Mouse (Mus musculus) lung, postnatal 0 days (tissue): ENCODE results near the gene Agr2. TPM values are rescaled to one million over a fixed set of nuclear protein-coding genes. Genes with fewer than 3 reads are reported as not detected.

Experiments
- ATAC-seq: fragments of 200-750 bp; cut with Nextera tagmentation; 2 replicates; pipeline ENCODE4 v1.8.0; 2017; ENCODE audit warnings: moderate library complexity
- DNase-seq: peaks from one replicate; pipeline ENCODE4 v3.0.0-alpha.2; 2016; ENCODE audit warnings: low spot score
- H3K27ac ChIP-seq: fragments of 300-500 bp; sonication (generic); 2 replicates; pipeline ENCODE4 v1.5.1; 2014; ENCODE audit warnings: antibody characterized with exemption, mild to moderate bottlenecking, low read length, mixed read lengths
- H3K27me3 ChIP-seq: fragments of 300-500 bp; sonication (generic); replicated peaks from 2 replicates; pipeline ENCODE4 v1.6.1; 2014; ENCODE audit warnings: low read length, mixed read lengths; ENCODE audit not compliant: insufficient read depth
- H3K36me3 ChIP-seq: fragments of 300-500 bp; sonication (generic); 2 replicates; pipeline ENCODE4 v1.6.1; 2014; ENCODE audit warnings: low read length, mixed read lengths; ENCODE audit not compliant: insufficient read depth
- H3K4me1 ChIP-seq: fragments of 300-500 bp; sonication (generic); 2 replicates; pipeline ENCODE4 v1.6.1; 2014; ENCODE audit warnings: antibody characterized with exemption, low read depth, low read length, mixed read lengths; ENCODE audit not compliant: insufficient read depth
- H3K4me2 ChIP-seq: fragments of 300-500 bp; sonication (generic); replicated peaks from 2 replicates; pipeline ENCODE4 v1.6.1; 2014; ENCODE audit warnings: low read depth, mild to moderate bottlenecking, low read length, moderate library complexity, mixed read lengths
- H3K4me3 ChIP-seq: fragments of 300-500 bp; sonication (generic); 2 replicates; pipeline ENCODE4 v1.5.1; 2014; ENCODE audit warnings: low read depth, low read length
- H3K9ac ChIP-seq: fragments of 300-500 bp; sonication (generic); replicated peaks from 2 replicates; pipeline ENCODE4 v1.6.1; 2014; ENCODE audit warnings: low read depth, mild to moderate bottlenecking
- H3K9me3 ChIP-seq: fragments of 300-500 bp; sonication (generic); 2 replicates; pipeline ENCODE4 v1.6.1; 2016; ENCODE audit warnings: low read length, mixed read lengths
- CTCF ChIP-seq: IDR thresholded peaks from 2 replicates; pipeline ENCODE4 v1.5.1; 2016; ENCODE audit warnings: antibody characterized with exemption, mild to moderate bottlenecking
- EP300 ChIP-seq: IDR thresholded peaks from 2 replicates; pipeline ENCODE4 v1.6.1; 2016; ENCODE audit warnings: antibody characterized with exemption, mild to moderate bottlenecking, control low read depth
- WGBS: fragments of 180-500 bp; shearing (Covaris S2); extraction: QIAGEN DNeasy Blood & Tissue Kit; methylation state at CpG from one replicate; pipeline ENCODE4 v1.1.7; 2014; 5-methylcytosine and 5-hydroxymethylcytosine counted together
- polyA plus RNA-seq: library from polyadenylated mRNA; unstranded; fragments of >200 nt; fragmentation: Nextera tagmentation; extraction: Ambion mirVana; gene quantifications from 2 replicates; pipeline ENCODE4 v1.2.1, GENCODE M21; 2015

Agr2 gene
- polyA plus RNA-seq, 1 experiment from 2014 or later = 5.8 TPM

- H3K4me2 ChIP-seq = no peak overlapping the region
- H3K9me3 ChIP-seq = no peaks in the 10 kb centered on the region
- no peak overlapping the region for H3K27ac ChIP-seq
- 78% methylated on average over 2 of the region's 2 CpGs for WGBS
- no peak overlapping the region for H3K9ac ChIP-seq
- ATAC-seq = no peak
- no peak overlapping the region for H3K4me3 ChIP-seq
- DNase-seq = no peak
- no peaks in the 10 kb centered on the region for H3K27me3 ChIP-seq
- TF ChIP-seq EP300 (no peak), CTCF (peak; percentile 25)
- H3K4me1 ChIP-seq = no peaks in the 10 kb centered on the region
- no peaks in the 10 kb centered on the region for H3K36me3 ChIP-seq
Observed at GRCm38 (mm10) chr12:36017791-36018190, 25.1 kb downstream of the Agr2 start.

- DNase-seq = no peak
- no peak for ATAC-seq
Observed at GRCm38 (mm10) chr12:36019572-36019971, 26.9 kb downstream of the Agr2 start.

GRCm38 (mm10) chr12:36020081-36020480, 27.4 kb downstream of the Agr2 start:
- ATAC-seq (no peak), DNase-seq (no peak)
- Histone ChIP-seq H3K4me3 (no peak overlapping the region), H3K4me2 (no peak overlapping the region), H3K27me3 (no peaks in the 10 kb centered on the region), H3K27ac (no peak overlapping the region), H3K9me3 (no peaks in the 10 kb centered on the region), H3K9ac (no peak overlapping the region), H3K36me3 (no peaks in the 10 kb centered on the region), H3K4me1 (no peaks in the 10 kb centered on the region)
- TF ChIP-seq CTCF = no peak
- TF ChIP-seq EP300 = no peak
- WGBS = 83% methylated on average over 3 of the region's 3 CpGs

More at GRCm38 (mm10) chr12:36019572-36019971, 26.9 kb downstream of the Agr2 start:
- H3K4me2 ChIP-seq = no peak overlapping the region
- no peak overlapping the region for H3K27ac ChIP-seq
- H3K36me3 ChIP-seq = no peaks in the 10 kb centered on the region
- 86% methylated on average over 4 of the region's 4 CpGs for WGBS
- TF ChIP-seq EP300 = no peak
- no peak for TF ChIP-seq CTCF
- no peaks in the 10 kb centered on the region for H3K9me3 ChIP-seq
- H3K4me1 ChIP-seq = no peaks in the 10 kb centered on the region
- H3K4me3 ChIP-seq = no peak overlapping the region
- no peaks in the 10 kb centered on the region for H3K27me3 ChIP-seq
- no peak overlapping the region for H3K9ac ChIP-seq

- Histone ChIP-seq H3K36me3 (no peaks in the 10 kb centered on the region), H3K27me3 (no peaks in the 10 kb centered on the region), H3K9me3 (no peaks in the 10 kb centered on the region), H3K9ac (no peak overlapping the region), H3K27ac (no peak overlapping the region), H3K4me3 (no peak overlapping the region), H3K4me2 (no peak overlapping the region), H3K4me1 (no peaks in the 10 kb centered on the region)
- 91% methylated on average over 2 of the region's 2 CpGs for WGBS
- no peak for DNase-seq
- TF ChIP-seq EP300 (no peak), CTCF (no peak)
- no peak for ATAC-seq
Observed at GRCm38 (mm10) chr12:36020710-36021109, 28.0 kb downstream of the Agr2 start.

- WGBS = 93% methylated on average over 4 of the region's 4 CpGs
- peaks cover 8% of the 10 kb centered on the region; the same call in 1 of the 2 replicates for H3K4me1 ChIP-seq
- H3K4me2 ChIP-seq = no peak overlapping the region
- no peak overlapping the region for H3K9ac ChIP-seq
- TF ChIP-seq EP300 (no peak), CTCF (no peak)
- H3K9me3 ChIP-seq = no peaks in the 10 kb centered on the region
- ATAC-seq (no peak), DNase-seq (no peak)
- H3K4me3 ChIP-seq = no peak overlapping the region
- no peak overlapping the region for H3K27ac ChIP-seq
- no peaks in the 10 kb centered on the region for H3K27me3 ChIP-seq
- no peaks in the 10 kb centered on the region for H3K36me3 ChIP-seq
Observed at GRCm38 (mm10) chr12:36026126-36026525, 33.4 kb downstream of the Agr2 start.

- WGBS = 85% methylated on average over 2 of the region's 2 CpGs
- TF ChIP-seq CTCF (no peak), EP300 (no peak)
- DNase-seq (no peak), ATAC-seq (no peak)
- no peak overlapping the region for H3K4me3 ChIP-seq
- peaks cover 11% of the 10 kb centered on the region; the same call in 1 of the 2 replicates for H3K4me1 ChIP-seq
- H3K36me3 ChIP-seq = no peaks in the 10 kb centered on the region
- no peaks in the 10 kb centered on the region for H3K27me3 ChIP-seq
- H3K9ac ChIP-seq = no peak overlapping the region
- H3K27ac ChIP-seq = no peak overlapping the region
- H3K9me3 ChIP-seq = no peaks in the 10 kb centered on the region
- H3K4me2 ChIP-seq = no peak overlapping the region
Observed at GRCm38 (mm10) chr12:36027171-36027570, 34.5 kb downstream of the Agr2 start.
